Mouse (Mus musculus): ENCODE data around the gene Gm19426. TPM values are rescaled to one million over a fixed set of nuclear protein-coding genes. Genes with fewer than 3 reads are reported as not detected.

Gm19426 gene
- not detected in 2 replicates for polyA plus RNA-seq (2012; ENCODE audit: low replicate concordance)

DNA sequence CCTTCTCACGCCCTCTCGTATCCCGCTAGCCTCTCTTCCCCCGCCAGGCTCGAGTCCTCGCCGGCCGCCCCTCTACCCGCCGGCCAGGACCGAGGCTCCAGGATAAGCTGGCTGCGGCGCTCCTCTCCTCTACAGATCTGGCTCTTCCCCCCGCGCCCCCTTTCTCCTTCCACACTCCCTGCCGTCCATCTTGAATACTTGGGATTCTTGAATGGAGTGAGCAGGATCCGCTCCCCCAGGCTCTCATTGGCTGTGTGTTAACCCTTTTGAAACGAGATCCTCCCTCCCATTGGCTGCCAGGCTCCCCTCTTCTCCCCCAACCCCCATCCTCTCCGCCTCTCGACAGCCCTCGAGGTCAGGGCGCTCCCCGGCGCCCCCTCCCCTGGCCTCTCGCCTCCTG is at the start of gene Gm19426:
TSS of gene Gm19426 (minus strand) at position 95 of the 400 bp plus-strand sequence.

DNA sequence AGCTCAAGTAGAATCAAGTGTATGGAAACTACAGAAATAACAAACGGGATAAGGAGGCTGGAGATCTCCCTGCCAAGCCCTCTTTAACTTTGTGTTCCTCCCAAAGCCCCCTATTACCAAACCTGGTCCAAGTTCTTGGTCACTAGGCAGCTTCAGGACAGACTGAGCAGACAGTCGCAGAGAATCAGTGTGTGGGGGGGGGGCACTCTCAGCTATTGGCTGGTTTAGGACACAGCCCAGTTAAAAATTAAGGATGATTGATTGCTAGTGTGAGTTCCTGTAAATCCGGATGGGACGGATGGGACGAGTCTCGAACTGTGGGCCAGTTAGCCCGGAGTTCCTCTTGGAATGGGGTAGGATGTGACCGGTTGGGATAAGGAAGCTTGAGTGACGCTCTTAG is 31.8 kb upstream of the Gm19426 start, which contains the start of gene Serping1:
TSS of gene Serping1 (minus strand) at position 204 of the 400 bp plus-strand sequence.

GRCm38 (mm10) chr2:84733579-84734300 is 9.7 kb downstream of the Gm19426 start, which contains the start of gene Ypel4:
Ypel4 (plus strand) TSS chr2:84734058.

DNA sequence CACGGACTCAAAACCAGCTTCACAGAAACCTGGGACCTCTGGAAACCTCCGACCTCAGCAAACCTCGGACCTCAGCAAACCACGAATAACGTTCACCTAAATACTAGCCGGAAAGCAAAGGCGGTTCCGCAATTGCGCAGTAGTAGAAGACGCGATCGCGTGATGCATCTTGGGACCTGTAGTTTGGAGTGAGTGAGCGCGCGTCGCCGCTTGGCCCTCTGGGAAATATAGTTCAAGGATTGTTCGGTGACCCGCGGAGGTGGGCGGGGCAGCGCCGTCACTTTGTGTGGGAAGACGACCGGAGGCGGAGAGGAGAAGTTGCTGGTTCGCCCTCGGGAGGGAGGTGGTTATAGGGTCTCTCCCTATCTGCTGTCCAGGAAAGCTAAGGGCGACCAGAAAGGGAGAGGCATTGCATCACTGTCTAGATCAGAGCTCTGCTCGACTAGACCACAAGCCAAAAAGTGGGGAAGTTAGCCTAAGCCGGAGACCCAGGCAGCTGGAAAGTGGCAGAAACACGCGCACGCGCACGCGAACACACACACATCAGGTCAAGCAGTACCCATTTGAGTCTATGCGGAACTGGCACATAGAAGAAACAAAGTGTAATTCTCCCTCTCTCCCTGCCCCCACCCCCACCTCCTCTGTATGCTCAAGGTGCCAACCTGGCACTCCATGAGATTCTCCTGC is 16.1 kb downstream of the Gm19426 start, which contains the start of gene Clp1:
TSS of gene Clp1 (minus strand) at position 179 of the 687 bp plus-strand sequence.

GRCm38 (mm10) chr2:84714811-84715561 is 28.5 kb downstream of the Gm19426 start, which contains the start of gene Zdhhc5:
Zdhhc5 (minus strand) TSS chr2:84715180.

Other genes with a start within 250 kb of the Gm19426 start
- 0.83 and 4.1 TPM in 2 replicates for gene Ctnnd1, start 92.9 kb downstream of the Gm19426 start, polyA plus RNA-seq (2012; ENCODE audit: low replicate concordance)
- gene Btbd18, start 84.6 kb downstream of the Gm19426 start, polyA plus RNA-seq (2012; ENCODE audit: low replicate concordance), result not detected in 2 replicates
- gene Selenoh, start 72.9 kb downstream of the Gm19426 start, polyA plus RNA-seq (2012; ENCODE audit: low replicate concordance), result 101 and 122 TPM in 2 replicates
- gene Gm28635, start 65.6 kb downstream of the Gm19426 start, polyA plus RNA-seq (2012; ENCODE audit: low replicate concordance), result not detected in 2 replicates
- gene Med19, start 65.3 kb downstream of the Gm19426 start, polyA plus RNA-seq (2012; ENCODE audit: low replicate concordance), result 23.7 and 36.7 TPM in 2 replicates
- 2.7 and 4.2 TPM in 2 replicates for gene Tmx2, start 64.5 kb downstream of the Gm19426 start, polyA plus RNA-seq (2012; ENCODE audit: low replicate concordance)
- 22.7 and 68.7 TPM in 2 replicates for gene Zdhhc5, start 28.5 kb downstream of the Gm19426 start, polyA plus RNA-seq (2012; ENCODE audit: low replicate concordance)
- 0.41 and 0.85 TPM in 2 replicates for gene Clp1, start 16.3 kb downstream of the Gm19426 start, polyA plus RNA-seq (2012; ENCODE audit: low replicate concordance)
- gene Ypel4, start 9.6 kb downstream of the Gm19426 start, polyA plus RNA-seq (2012; ENCODE audit: low replicate concordance), result 191 and 216 TPM in 2 replicates
- 2.8 TPM in 1 of 2 replicates, not detected in the other for gene Serping1, start 31.8 kb upstream of the Gm19426 start, polyA plus RNA-seq (2012; ENCODE audit: low replicate concordance)
- 3.3 and 20.8 TPM in 2 replicates for gene Ube2l6, start 55.2 kb upstream of the Gm19426 start, polyA plus RNA-seq (2012; ENCODE audit: low replicate concordance)
- not detected in 2 replicates for gene Smtnl1, start 79.0 kb upstream of the Gm19426 start, polyA plus RNA-seq (2012; ENCODE audit: low replicate concordance)
- 2.3 and 7.3 TPM in 2 replicates for gene Timm10, start 83.3 kb upstream of the Gm19426 start, polyA plus RNA-seq (2012; ENCODE audit: low replicate concordance)
- gene Slc43a1, start 95.2 kb upstream of the Gm19426 start, polyA plus RNA-seq (2012; ENCODE audit: low replicate concordance), result 52.4 and 120 TPM in 2 replicates
- 3.3 and 4.7 TPM in 2 replicates for gene Rtn4rl2, start 143.1 kb upstream of the Gm19426 start, polyA plus RNA-seq (2012; ENCODE audit: low replicate concordance)
- 23.9 and 31.0 TPM in 2 replicates for gene Slc43a3, start 192.9 kb upstream of the Gm19426 start, polyA plus RNA-seq (2012; ENCODE audit: low replicate concordance)
- not detected in 2 replicates for gene Prg2, start 236.8 kb upstream of the Gm19426 start, polyA plus RNA-seq (2012; ENCODE audit: low replicate concordance)
- gene Prg3, start 244.6 kb upstream of the Gm19426 start, polyA plus RNA-seq (2012; ENCODE audit: low replicate concordance), result 0.61 TPM in 1 of 2 replicates, not detected in the other